Mouse (Mus musculus): ENCODE measurements around the gene Camkk2. TPM values are rescaled to one million over a fixed set of nuclear protein-coding genes. Genes with fewer than 3 reads are reported as not detected.

Gene Camkk2
- total RNA-seq, 1 experiment from 2014 or later: 27.6 TPM

DNA sequence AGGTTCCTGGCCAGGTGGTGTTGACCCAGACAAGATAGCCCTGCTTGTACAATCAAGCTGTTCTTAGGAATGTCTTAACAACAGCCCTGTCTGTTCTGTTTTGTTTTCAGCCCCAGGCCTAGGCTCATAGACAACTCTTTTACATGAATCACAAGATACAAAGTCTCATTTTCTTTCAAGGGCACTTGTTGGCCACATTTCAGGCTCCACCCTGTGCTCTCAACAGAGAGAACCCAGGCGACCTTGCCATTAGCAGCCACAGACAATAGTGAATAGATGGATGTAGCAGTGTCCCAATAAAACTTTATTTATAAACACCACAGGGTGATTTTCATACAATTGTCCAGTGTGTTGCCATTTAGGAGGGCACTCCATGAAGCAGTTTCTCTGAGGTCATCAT is 2.9 kb upstream of the Camkk2 start:
- no peak for DNase-seq

DNA sequence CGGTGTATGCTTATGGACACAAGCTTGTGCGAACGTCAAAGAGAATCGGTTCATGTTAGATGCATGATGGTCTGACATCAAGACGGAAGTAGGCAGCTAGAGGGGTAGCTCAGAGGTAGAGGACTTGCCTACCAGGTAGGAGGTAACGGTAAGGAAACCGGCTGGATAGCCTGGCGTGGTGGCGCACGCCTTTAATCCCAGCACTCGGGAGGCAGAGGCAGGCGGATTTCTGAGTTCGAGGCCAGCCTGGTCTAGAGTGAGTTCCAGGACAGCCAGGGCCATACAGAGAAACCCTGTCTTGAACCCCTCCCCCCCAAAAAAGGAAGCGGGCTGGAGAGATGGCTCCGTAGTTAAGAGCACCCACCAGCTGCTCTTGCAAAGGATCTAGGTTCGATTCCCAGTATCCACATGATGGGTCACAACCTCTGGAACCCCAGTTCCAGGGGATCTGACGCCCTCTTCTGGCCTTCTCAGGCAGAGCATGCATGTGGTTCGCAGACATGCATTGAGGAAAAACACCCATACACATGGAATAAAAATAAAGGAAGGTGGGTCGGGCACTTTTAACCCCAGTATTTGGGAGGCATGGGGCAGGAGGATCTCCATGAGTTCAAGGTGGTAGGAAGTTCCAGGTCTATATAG is 1.7 kb upstream of the Camkk2 start:
- no peak for DNase-seq

DNA sequence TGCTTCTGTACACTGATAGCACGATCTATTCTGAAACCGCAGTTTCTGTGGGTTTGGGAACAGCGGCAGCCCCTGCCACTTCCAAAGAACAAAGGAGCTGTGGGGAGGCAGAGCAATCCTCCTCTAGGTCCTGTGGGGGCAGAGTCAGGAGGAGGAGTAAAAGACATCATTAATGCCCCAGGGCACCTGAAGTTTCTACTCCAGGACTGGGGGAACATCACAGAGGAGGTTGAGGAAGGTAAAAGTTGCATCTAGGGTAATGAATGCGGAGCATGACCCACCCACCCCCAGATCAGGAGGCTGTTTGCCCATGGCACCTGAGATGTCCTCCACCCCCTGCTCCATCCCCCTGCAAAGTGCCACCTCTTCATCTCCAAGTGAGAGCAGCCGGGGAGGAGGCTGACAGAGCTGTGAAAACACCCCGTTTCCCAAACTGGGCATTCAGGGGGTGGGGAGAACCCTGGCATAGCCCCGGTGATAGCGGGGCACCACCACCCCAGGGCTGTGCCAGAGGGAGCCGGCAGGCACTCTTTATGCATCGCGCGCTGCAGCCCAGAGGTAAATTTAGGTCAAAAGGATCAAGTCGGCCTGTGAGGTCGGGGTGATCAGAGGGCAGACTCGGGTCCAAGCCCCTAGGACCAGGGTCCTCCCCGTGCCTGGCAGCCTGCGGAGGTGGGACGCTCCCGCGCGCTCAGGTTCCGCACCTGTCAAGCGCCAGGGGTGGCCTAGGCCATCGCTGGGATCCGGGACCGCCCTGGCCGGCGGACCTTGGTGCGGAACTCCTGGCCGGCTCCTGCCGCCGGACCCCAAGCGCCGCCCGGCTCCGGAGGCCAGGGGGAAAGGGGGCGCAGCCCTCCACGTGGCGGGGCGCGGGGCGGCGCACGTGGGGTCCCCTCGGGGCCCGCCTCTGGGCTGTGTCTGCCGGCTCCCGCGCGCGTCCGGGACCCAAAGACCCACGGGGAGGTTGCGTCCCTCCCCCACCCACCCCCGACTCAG is 680 bp downstream of the Camkk2 start:
- peak; percentile 45 for DNase-seq

DNA sequence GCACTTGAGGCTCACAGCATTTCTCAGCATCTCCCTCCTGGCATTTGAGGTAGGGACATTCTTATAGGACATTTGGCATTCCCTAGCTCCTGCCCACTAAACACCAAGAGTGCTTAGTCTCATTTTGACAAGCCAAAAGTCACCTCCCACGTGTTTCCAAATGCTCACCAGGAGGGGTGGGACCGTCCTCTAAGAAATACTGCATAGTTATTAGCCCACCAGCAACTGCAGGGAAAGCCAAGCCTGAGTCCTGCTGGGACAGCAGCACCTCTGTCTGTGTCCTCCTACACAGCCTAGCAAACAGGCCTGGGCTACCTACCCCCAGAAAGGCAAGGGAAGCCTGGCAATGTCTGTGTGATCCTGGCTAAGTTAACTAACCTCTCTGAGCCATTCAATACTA is 1.9 kb downstream of the Camkk2 start:
- no peak for DNase-seq

DNA sequence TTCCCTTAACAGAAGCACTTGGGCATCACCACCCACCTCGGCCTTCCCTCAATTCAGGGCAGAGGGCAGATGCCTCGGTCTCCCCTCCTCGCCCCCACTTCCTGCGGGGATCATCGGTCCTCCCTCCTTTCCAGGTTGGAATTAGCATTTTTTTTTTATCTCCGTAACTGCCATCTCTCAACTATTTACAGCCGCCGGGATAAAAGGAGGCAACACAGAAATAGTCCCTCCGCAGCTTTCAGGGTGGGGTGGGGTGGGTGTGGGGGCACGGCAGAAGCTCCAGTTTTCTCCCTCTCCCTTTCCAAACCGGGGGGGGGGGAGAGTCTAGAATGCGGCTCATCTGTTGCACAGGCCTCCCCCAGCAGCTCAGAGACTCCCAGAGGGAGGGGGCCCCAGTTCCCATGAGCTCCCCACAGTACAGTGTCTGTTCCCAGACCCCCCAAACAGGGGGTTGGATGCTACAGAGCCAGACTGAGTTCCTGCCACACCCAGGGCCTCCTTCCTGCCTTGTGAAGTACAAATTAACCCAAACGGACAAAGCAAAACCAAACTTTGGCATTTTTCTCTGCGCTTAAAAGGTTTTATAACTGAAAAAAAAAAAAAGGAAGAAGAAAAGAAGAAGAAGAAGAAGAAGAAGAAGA is 3.4 kb downstream of the Camkk2 start:
- no peak for DNase-seq

DNA sequence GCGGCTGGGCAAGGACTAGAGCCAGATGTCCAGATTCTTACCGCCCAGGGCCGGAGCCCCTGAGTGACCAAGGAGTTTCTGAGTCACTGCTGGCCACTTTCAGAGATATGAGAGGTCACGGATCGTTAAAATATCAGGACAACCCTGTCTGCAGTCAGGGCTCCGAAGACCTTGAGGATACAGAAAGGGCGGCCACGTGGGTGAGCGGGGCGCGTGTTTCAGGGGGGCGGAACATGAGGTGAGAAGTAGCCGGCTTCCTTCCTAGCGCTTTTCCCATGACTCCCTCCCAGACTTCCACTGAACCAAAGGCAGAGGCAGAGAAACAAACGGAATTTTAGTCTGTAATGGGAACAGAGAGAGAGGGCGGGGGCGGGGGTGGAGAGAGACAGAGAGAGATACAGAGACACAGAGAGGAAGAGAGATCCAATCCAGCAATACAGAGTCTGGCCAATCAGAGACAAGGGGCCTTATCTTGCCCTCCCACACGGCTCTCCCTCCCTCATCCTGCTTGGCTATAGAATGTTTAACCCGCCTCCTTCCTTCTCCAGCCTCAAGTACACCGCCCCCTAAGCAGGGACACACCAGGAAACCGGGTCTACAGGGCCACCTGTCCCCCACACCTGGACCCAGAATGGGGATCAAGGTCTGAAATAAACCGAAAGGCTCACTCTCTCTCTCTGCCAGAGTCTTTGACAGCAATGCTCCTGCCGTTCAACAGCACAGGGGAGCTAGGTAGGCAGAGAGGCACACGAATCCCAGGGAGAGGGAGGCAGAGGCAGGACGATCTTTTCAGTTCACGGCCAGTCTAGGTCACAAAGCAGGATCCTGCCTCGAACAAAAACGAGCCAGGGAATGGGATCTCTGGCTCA is 4.2 kb downstream of the Camkk2 start:
- DNase-seq: peak; percentile 55

DNA sequence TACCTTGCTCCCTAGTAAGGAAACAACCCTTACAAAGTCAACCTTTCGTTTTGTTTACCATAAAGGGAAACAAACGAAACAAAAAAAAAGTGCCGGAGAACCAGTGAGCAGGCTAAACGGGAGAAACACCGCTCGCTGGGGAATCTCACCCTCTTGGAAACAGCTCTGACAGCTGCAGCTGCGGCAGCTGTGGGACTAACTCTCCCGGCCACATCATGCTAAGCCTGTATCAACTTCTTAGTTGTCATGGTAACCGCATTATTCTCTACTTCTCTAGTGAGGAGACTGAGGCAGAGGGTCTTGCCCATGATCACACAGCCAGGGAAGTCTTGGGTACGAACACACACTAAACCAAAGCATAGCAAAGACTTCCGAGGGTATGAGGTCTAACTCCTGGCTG is 5.5 kb downstream of the Camkk2 start:
- no peak for DNase-seq

DNA sequence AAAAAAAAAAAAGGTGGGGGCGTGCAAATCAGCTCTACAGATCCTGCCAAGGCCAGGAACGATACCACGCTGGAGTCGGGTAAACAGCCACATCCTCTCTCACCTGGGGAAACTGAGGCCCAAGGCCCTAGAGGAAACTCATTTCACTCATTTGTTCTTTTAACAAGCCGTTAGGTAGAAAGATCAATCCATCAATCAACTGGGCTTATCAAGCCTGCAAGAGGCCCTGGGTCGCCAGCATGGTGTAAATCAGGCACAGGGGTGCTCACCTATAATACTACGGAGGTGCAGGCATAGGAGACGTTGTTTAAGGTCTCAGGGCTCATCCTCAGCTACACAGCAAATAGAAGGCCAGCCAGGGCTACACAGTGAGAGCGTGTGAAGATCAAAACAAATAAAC is 7.8 kb downstream of the Camkk2 start:
- DNase-seq: no peak

DNA sequence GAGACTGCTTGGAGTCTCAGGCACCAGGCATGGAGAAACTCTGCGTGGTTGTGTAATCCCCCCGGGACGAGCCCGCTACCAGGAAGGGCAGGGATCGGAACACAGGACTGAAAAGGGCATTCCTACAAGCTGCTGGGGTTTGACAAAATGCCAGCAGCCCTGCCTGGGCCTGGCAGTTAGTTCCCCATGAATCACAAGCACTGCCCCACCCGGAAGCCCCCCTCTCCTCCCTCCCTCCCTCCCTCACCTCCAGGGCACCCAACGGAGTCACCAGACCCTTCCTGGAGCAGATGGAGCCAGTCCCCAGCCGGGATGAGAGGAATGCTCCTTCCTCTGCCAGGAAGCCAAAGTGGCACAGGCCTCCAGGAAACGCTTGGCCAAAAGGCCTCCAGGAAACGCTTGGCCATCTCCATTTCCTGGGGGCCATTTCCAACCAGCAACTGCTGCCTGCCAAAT is 8.4 kb downstream of the Camkk2 start:
- peak; percentile 74 for DNase-seq

DNA sequence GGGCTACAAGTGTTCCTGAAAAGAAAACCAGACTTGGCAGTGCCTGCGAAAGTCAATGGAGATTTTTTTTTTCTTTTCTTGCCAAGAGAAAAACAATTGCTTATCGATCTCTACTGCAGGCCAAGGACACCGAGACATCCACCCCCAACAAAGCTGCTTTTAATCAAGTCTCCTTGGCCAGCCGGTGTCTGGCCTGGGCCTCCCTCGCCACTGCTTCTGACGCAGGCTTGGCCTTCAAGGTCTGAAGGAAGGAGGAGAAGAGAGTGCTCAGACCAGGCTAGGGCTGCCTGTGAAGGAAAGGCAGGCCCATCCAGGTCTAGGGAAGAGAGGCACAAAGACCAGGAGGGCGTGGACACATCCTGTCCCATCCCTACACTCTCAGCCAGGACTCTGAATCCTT is 8.9 kb downstream of the Camkk2 start:
- DNase-seq: peak; percentile 33

DNA sequence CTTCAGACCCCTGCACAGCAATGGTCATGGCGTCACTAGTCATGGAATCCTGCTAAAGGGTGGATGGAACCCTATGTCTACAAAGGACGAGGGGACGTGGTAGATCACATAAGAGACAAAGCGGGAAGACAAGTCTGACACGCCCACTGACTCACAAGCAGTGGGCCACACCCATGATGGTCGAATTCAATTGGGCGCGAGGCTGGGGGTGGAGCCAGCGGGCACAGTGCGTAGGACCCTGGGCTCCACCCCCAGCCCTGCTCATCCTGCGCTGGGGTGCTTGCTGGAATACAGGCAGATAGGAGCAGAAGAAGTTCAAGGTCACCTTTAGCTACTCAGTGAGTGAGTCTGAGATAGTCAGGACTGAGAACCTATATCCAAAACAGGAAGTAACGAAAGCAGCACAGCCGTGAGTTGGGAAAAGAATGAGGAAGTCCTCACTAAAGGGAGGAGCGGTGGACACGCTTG is 10.1 kb downstream of the Camkk2 start:
- DNase-seq: no peak

DNA sequence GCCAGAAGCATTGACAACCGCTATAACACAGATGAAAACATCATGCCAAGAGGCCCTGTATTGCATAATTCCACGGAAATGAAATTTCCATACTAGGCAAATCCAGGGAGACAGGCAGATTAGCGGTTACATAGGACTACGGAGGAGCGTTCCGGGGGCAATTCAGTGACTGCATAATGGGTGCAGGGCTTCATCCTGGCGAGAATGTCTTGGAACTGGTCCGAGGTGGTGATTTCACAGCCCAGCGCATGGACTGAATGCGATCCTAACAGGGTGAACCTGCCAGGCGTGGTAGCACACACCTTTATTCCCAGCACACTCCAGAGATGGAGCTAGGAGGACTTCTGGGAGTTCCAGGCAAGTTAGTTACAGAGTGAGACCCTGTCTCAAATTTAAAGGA is 11.9 kb downstream of the Camkk2 start:
- DNase-seq: no peak

DNA sequence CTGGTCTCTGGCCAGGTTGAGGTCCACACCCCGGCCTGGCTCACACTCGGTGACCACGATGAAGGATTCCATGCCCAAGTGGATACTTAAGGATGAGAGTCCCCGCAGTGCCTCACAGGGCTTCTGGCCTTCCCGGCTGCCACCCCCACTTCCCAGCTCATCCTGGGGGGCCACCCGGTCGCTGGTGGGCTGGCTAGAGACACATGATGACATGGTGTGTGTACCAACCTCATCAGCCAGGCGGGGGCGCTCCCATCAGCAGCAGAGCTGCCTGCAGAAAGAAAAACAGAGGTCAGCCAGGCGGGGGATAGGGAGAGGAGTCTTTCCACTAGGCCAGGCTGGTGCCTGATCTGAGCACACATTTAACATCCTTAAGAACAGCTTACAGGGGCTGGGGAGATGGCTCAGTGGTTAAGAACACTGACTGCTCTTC is 15.2 kb downstream of the Camkk2 start:
- peak; percentile 29 for DNase-seq

DNA sequence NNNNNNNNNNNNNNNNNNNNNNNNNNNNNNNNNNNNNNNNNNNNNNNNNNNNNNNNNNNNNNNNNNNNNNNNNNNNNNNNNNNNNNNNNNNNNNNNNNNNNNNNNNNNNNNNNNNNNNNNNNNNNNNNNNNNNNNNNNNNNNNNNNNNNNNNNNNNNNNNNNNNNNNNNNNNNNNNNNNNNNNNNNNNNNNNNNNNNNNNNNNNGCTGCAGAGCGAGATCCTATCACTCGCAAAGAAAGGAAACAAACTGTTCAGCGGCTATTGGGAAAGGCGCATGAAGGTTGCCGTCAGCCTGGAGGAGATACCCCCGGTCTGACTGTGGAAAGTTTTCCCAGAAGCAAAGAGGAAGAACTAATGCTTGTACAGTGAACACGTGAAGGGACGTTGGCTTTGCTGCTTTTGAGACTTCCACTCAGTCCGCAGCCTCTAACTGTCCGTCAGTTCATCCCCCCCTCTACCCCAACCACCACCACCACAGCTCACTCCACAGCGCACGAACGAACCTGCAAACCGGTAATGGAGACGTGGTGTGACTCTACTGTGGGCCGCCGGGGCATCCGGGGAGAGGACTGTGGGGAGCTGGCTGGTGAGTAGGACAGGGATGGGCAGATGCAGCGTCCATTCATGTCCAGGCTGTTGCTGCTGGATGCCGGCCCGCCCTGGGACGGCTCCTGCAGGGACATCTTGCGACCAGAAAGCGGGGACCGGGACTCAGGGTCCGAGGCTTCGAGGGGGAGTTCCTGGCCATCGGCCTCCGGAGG is 15.8 kb downstream of the Camkk2 start:
- no peak for DNase-seq

DNA sequence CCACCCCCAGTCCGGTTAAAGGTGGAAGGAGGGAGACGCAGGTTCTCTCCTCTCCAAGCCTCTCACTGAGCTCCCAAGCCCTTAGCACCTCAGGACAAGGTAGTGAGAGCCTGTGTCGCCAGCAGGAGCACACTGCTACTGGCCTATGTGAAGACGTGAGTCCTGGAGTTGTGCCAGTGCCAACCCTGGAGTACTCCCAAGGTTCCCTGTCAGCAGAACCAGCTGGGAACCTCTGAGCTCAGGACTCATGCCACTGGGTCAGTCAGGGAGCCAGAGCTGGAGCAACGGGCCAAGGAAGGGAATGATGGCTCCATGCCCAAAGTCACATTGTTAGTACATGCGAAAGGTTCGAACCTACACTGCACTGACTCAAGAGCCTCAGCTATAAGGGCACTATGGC is 22.5 kb downstream of the Camkk2 start:
- DNase-seq: peak; percentile 82

DNA sequence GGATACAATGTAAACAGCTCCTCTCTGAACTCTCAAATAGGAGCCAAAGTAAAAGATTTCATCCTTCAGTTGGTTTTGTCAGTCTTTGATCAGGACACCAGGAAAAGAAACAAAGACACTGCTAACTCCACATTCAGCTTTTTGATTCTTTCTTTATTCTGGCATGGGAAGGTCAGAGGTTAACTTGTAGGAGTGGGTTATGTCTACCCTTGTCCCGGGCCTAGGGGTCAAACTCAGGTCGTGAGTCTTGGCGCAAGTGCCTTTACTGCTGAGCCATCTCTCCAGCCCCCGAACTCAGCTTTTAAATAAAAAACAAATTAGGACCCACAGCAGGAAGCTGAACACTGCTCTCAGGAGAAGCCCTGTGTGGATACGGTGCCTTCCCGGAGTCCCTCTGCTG is 23.1 kb downstream of the Camkk2 start:
- no peak for DNase-seq

DNA sequence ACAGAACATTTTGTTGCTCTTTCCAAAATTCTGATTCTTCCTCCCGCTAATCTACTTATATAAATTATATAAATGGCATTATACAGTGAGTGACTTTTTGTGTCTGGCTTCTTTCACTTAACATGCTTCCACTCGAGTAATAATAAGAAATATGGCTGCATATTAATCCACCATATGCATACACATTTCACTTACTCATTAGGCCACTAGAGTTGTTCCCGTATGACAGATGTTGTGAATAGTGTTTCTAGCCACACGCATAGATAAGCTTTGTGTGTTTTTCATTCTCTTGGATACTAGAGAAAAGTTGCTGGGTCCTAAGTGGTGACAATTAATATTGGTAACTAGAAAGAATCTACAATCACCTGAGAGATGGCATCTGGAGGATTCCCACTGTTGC is 23.6 kb downstream of the Camkk2 start:
- no peak for DNase-seq

DNA sequence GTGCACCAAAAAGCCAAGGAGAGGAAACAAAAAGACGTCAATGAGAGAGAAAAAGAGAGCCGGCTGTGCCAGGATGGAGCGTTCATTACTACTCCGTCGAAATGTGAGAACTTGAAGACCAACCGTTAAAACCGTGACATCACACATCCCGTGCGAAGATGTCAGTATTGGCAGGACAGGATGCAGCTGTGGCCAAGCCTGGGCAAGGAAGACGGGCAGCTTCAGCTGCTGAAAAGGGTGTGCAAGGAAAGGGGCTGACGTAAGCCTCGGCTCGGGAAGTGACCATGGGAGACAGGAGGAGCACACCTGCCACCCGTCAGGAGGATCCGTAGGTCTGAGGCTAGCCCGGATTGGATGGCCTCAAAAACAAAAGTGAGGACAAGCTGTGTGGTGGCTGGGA is 24.7 kb downstream of the Camkk2 start:
- no peak for DNase-seq

DNA sequence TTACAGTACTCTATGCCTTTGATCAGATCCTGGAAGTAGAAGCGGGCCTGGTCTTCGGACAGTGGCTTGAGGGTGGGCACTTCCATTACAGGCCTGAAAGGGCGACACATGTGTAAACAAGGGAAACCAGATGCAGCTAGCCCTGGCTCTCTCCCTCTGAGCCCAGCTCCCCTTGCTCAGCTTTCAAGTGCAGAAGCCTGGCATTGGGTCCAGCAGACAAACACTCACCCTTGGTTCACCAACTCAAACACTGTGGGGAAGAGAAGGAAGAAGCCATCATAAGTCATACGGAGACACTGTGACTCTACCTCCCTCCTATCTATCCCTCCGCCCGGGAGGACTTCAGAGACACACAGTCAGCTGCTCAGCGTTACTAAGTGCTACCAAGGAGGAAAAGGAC is 31.3 kb downstream of the Camkk2 start:
- DNase-seq: peak; percentile 27

DNA sequence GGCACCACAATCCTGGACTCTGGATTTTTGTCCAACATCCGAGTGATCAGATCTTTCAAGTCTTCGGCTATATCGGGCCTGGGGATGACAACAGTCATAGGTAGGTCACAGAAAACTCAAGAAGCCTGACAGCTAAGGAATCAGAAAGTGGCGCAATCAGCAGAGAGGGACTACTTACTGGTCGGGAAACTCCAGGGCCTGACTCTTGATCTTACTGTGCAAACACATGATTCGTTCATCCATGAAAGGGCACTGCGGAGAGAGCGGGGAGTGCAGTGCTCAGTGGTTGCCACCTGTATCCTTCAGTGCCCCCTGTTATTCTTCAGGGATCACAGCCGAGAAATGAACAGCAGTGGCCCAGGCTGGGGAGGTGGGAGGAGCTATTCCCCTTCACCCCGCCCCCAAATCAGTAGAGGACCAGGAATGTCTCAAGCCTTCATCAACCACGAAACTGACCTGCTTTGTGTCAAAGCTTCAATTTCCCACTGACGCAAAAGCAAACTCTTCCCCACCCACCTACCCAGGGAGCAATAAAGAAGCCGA is 35.3 kb downstream of the Camkk2 start:
- DNase-seq: no peak

DNA sequence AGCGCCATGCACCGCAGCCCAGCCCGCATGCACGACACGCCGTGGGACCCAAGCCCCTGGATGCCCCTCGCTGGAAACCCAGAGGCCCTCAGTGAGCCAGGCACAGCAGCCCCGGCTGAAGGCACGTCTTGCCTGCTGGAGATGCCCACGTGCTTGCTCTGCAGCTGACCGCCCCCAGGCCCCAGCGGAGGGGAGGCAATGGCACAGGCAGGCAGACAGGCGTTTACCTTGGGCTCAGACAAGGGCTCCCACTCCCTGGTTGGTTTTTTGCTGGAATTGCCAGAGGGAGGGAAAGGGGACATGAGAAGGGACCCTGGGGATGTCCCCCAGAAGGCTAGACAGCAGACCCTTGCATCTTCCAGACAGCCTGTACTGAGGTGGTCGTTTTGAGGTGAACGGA is 42.4 kb downstream of the Camkk2 start:
- no peak for DNase-seq
